ENCODE assay signal across 24 mouse cellular contexts in genomic region chr3:65047879-65048278, GRCm38 (mm10).
"Had no signal": no experiment of that assay in that cellular context is flagged by ENCODE, and none has a peak within 500 bp of the region (broad histone marks: within the 10 kb centered on the region; RNA-seq: fewer than 3 reads in every experiment).

No protein-coding gene starts in this region.

- H3K36me3 ChIP-seq: heart, embryonic 10.5 days; heart, embryonic 12.5 days; hindbrain, embryonic 10.5 days; hindbrain, embryonic 12.5 days; intestine, embryonic 15.5 days; limb, embryonic 10.5 days; limb, embryonic 12.5 days had no signal

- H3K4me2 ChIP-seq: heart, embryonic 12.5 days; hindbrain, embryonic 12.5 days; hindbrain, embryonic 14.5 days; intestine, embryonic 15.5 days; limb, embryonic 12.5 days had no signal

- ATAC-seq: hindbrain, embryonic 16.5 days; inflammation-experienced regulatory T-cells, adult 6 months; intestine, embryonic 15.5 days; intestine, postnatal 0 days had no signal

- H3K27me3 ChIP-seq: heart, embryonic 12.5 days; hindbrain, embryonic 12.5 days; intestine, embryonic 15.5 days; limb, embryonic 12.5 days had no signal

- DNase-seq: gastrocnemius, adult 2 months; gastrocnemius, postnatal 10 days; gastrocnemius, postnatal 25 days; heart, adult 18-20 months; heart, postnatal 10 days; heart, postnatal 4 days; kidney, adult 18-20 months; kidney, adult 8-10 months; kidney, postnatal 10 days; kidney, postnatal 25 days; kidney, postnatal 4 days had no signal

- H3K4me1 ChIP-seq: heart, embryonic 10.5 days; heart, embryonic 12.5 days; hindbrain, embryonic 10.5 days; hindbrain, embryonic 12.5 days; intestine, embryonic 15.5 days; limb, embryonic 10.5 days; limb, embryonic 12.5 days had no signal

- H3K4me3 ChIP-seq: gastrocnemius, adult 2 months; heart, embryonic 10.5 days; heart, embryonic 12.5 days; hindbrain, embryonic 10.5 days; hindbrain, embryonic 12.5 days; intestine, embryonic 15.5 days; layer of hippocampus, adult 2 months; left cerebral cortex, adult 2 months; limb, embryonic 10.5 days; limb, embryonic 12.5 days had no signal

- H3K27ac ChIP-seq: gastrocnemius, adult 2 months; heart, embryonic 10.5 days; hindbrain, embryonic 10.5 days; hindbrain, embryonic 12.5 days; hindbrain, embryonic 14.5 days; intestine, embryonic 15.5 days; layer of hippocampus, adult 2 months; left cerebral cortex, adult 2 months; limb, embryonic 10.5 days; limb, embryonic 12.5 days had no signal

- H3K9me3 ChIP-seq: heart, embryonic 10.5 days; heart, embryonic 12.5 days; hindbrain, embryonic 10.5 days; hindbrain, embryonic 12.5 days; intestine, embryonic 15.5 days; limb, embryonic 10.5 days; limb, embryonic 12.5 days had no signal

- H3K9ac ChIP-seq: heart, embryonic 12.5 days; hindbrain, embryonic 12.5 days; hindbrain, embryonic 14.5 days; intestine, embryonic 15.5 days; limb, embryonic 12.5 days had no signal
